Mouse (Mus musculus) midbrain, embryonic 16.5 days (tissue): ENCODE measurements around the gene Cd82. TPM values are rescaled to one million over a fixed set of nuclear protein-coding genes. Genes with fewer than 3 reads are reported as not detected.

ENCODE experiments used
- ATAC-seq: fragments of 200-750 bp; cut with Nextera tagmentation; 2 replicates; pipeline ENCODE4 v1.8.0; 2017; ENCODE audit warnings: moderate TSS enrichment
- H3K27ac ChIP-seq: fragments of 300-500 bp; sonication (generic); 2 replicates; pipeline ENCODE4 v1.5.1; 2014; ENCODE audit warnings: mild to moderate bottlenecking, low read length, mixed read lengths
- H3K27me3 ChIP-seq: fragments of 300-500 bp; sonication (generic); 2 replicates; pipeline ENCODE4 v1.6.1; 2014; ENCODE audit warnings: low read depth, low read length, mixed read lengths; ENCODE audit not compliant: control insufficient read depth, insufficient read depth
- H3K36me3 ChIP-seq: fragments of 300-500 bp; sonication (generic); 2 replicates; pipeline ENCODE4 v1.6.1; 2014; ENCODE audit warnings: mild to moderate bottlenecking, low read length, moderate library complexity, mixed read lengths; ENCODE audit not compliant: control insufficient read depth, insufficient read depth
- H3K4me1 ChIP-seq: fragments of 300-500 bp; sonication (generic); 2 replicates; pipeline ENCODE4 v1.6.1; 2014; ENCODE audit warnings: mild to moderate bottlenecking, low read length, mixed read lengths; ENCODE audit not compliant: control insufficient read depth, insufficient read depth
- H3K4me2 ChIP-seq: fragments of 300-500 bp; sonication (generic); 2 replicates; pipeline ENCODE4 v1.6.1; 2014; ENCODE audit warnings: mild to moderate bottlenecking, low read length, mixed read lengths
- H3K4me3 ChIP-seq: fragments of 300-500 bp; sonication (generic); 2 replicates; pipeline ENCODE4 v1.5.1; 2014; ENCODE audit warnings: low read depth, mild to moderate bottlenecking, low read length, moderate library complexity, mixed read lengths
- H3K9ac ChIP-seq: fragments of 300-500 bp; sonication (generic); 2 replicates; pipeline ENCODE4 v1.6.1; 2014; ENCODE audit warnings: low read depth, low read length, mixed read lengths
- H3K9me3 ChIP-seq: fragments of 300-500 bp; sonication (generic); replicated peaks from 2 replicates; pipeline ENCODE4 v1.6.1; 2014; ENCODE audit warnings: mild to moderate bottlenecking, low read length, mixed read lengths; ENCODE audit not compliant: control insufficient read depth, poor library complexity, severe bottlenecking
- WGBS: fragments of 180-500 bp; shearing (Covaris S2); extraction: QIAGEN DNeasy Blood & Tissue Kit; methylation state at CpG from one replicate; pipeline ENCODE4 v1.1.7; 2014; 5-methylcytosine and 5-hydroxymethylcytosine counted together
- polyA plus RNA-seq: library from polyadenylated mRNA; unstranded; fragments of >200 nt; fragmentation: Nextera tagmentation; extraction: Ambion mirVana; gene quantifications from 2 replicates; pipeline ENCODE4 v1.2.1, GENCODE M21; 2015

Cd82 gene
- polyA plus RNA-seq, 1 experiment from 2014 or later = 19.5 TPM

GRCm38 (mm10) chr2:93428004-93428531, 34.9 kb downstream of the Cd82 start:
- Histone ChIP-seq H3K27ac (no peak overlapping the region), H3K27me3 (no peaks in the 10 kb centered on the region), H3K36me3 (no peaks in the 10 kb centered on the region), H3K9ac (no peak overlapping the region), H3K9me3 (no peaks in the 10 kb centered on the region), H3K4me2 (no peak overlapping the region), H3K4me3 (no peak overlapping the region), H3K4me1 (no peaks in the 10 kb centered on the region)
- ATAC-seq = no peak
- WGBS = 69% methylated on average over 11 of the region's 11 CpGs

GRCm38 (mm10) chr2:93427000-93427715, 35.8 kb downstream of the Cd82 start:
- Histone ChIP-seq H3K4me3 (no peak overlapping the region), H3K4me2 (no peak overlapping the region), H3K9me3 (no peaks in the 10 kb centered on the region), H3K9ac (0 out of 2 replicates have a peak overlapping the region, but pooled peaks have one; percentile 14), H3K36me3 (no peaks in the 10 kb centered on the region), H3K4me1 (no peaks in the 10 kb centered on the region), H3K27ac (no peak overlapping the region), H3K27me3 (no peaks in the 10 kb centered on the region)
- WGBS = 59% methylated on average over 8 of the region's 8 CpGs
- no peak for ATAC-seq

- Histone ChIP-seq H3K36me3 (no peaks in the 10 kb centered on the region), H3K27me3 (no peaks in the 10 kb centered on the region), H3K4me3 (no peak overlapping the region), H3K9me3 (no peaks in the 10 kb centered on the region), H3K4me2 (no peak overlapping the region), H3K4me1 (no peaks in the 10 kb centered on the region), H3K9ac (no peak overlapping the region), H3K27ac (no peak overlapping the region)
- WGBS = 56% methylated on average over 4 of the region's 4 CpGs
- ATAC-seq = no peak
Observed at GRCm38 (mm10) chr2:93425810-93426209, 37.1 kb downstream of the Cd82 start.

- WGBS = 87% methylated on average over 9 of the region's 9 CpGs
- Histone ChIP-seq H3K27ac (no peak overlapping the region), H3K27me3 (no peaks in the 10 kb centered on the region), H3K9me3 (no peaks in the 10 kb centered on the region), H3K4me3 (no peak overlapping the region), H3K4me1 (no peaks in the 10 kb centered on the region), H3K4me2 (no peak overlapping the region), H3K9ac (no peak overlapping the region), H3K36me3 (no peaks in the 10 kb centered on the region)
- ATAC-seq = no peak
Observed at GRCm38 (mm10) chr2:93424307-93424984, 38.5 kb downstream of the Cd82 start.

GRCm38 (mm10) chr2:93421320-93421719, 41.6 kb downstream of the Cd82 start:
- Histone ChIP-seq H3K4me3 (no peak overlapping the region), H3K4me1 (no peaks in the 10 kb centered on the region), H3K27ac (no peak overlapping the region), H3K27me3 (no peaks in the 10 kb centered on the region), H3K9me3 (no peaks in the 10 kb centered on the region), H3K9ac (no peak overlapping the region), H3K4me2 (no peak overlapping the region), H3K36me3 (no peaks in the 10 kb centered on the region)
- no peak for ATAC-seq
- 24% methylated on average over 7 of the region's 7 CpGs for WGBS

GRCm38 (mm10) chr2:93419971-93420370, 43.0 kb downstream of the Cd82 start:
- Histone ChIP-seq H3K27me3 (no peaks in the 10 kb centered on the region), H3K4me1 (no peaks in the 10 kb centered on the region), H3K9me3 (no peaks in the 10 kb centered on the region), H3K9ac (no peak overlapping the region), H3K27ac (no peak overlapping the region), H3K4me2 (no peak overlapping the region), H3K4me3 (no peak overlapping the region), H3K36me3 (no peaks in the 10 kb centered on the region)
- WGBS = 89% methylated on average over 12 of the region's 12 CpGs
- ATAC-seq = no peak

- H3K27ac ChIP-seq = no peak overlapping the region
- peak; percentile 77 for ATAC-seq
- 6% methylated on average over 8 of the region's 8 CpGs for WGBS
- no peaks in the 10 kb centered on the region for H3K4me1 ChIP-seq
- no peak overlapping the region for H3K4me3 ChIP-seq
- no peak overlapping the region for H3K4me2 ChIP-seq
- no peaks in the 10 kb centered on the region for H3K27me3 ChIP-seq
- no peak overlapping the region for H3K9ac ChIP-seq
- H3K9me3 ChIP-seq = no peaks in the 10 kb centered on the region
- H3K36me3 ChIP-seq = no peaks in the 10 kb centered on the region
Observed at GRCm38 (mm10) chr2:93418396-93418795, 44.5 kb downstream of the Cd82 start.

GRCm38 (mm10) chr2:93416874-93417709, 45.8 kb downstream of the Cd82 start:
- no peaks in the 10 kb centered on the region for H3K4me1 ChIP-seq
- 82% methylated on average over 12 of the region's 12 CpGs for WGBS
- no peak overlapping the region for H3K9ac ChIP-seq
- ATAC-seq = no peak
- no peak overlapping the region for H3K4me3 ChIP-seq
- H3K36me3 ChIP-seq = no peaks in the 10 kb centered on the region
- no peaks in the 10 kb centered on the region for H3K27me3 ChIP-seq
- no peaks in the 10 kb centered on the region for H3K9me3 ChIP-seq
- H3K4me2 ChIP-seq = no peak overlapping the region
- H3K27ac ChIP-seq = no peak overlapping the region
